Mouse (Mus musculus) neural tube, embryonic 13.5 days (tissue): ENCODE measurements around the gene Cers3. TPM values are rescaled to one million over a fixed set of nuclear protein-coding genes. Genes with fewer than 3 reads are reported as not detected.

Experiments used
- ATAC-seq: fragments of 200-750 bp; cut with Nextera tagmentation; 2 replicates; pipeline ENCODE4 v1.8.0; 2017; ENCODE audit warnings: low read depth, mild to moderate bottlenecking, moderate TSS enrichment, moderate library complexity
- H3K27ac ChIP-seq: fragments of 300-500 bp; sonication (generic); replicated peaks from 2 replicates; pipeline ENCODE4 v1.5.1; 2015; ENCODE audit warnings: moderate library complexity, mild to moderate bottlenecking, inconsistent platforms
- H3K27me3 ChIP-seq: fragments of 300-500 bp; sonication (generic); 2 replicates; pipeline ENCODE4 v1.6.1; 2015; ENCODE audit warnings: mild to moderate bottlenecking, inconsistent platforms
- H3K36me3 ChIP-seq: fragments of 300-500 bp; sonication (generic); 2 replicates; pipeline ENCODE4 v1.6.1; 2015; ENCODE audit warnings: mild to moderate bottlenecking, inconsistent platforms
- H3K4me1 ChIP-seq: fragments of 300-500 bp; sonication (generic); replicated peaks from 2 replicates; pipeline ENCODE4 v1.6.1; 2015; ENCODE audit warnings: inconsistent platforms
- H3K4me2 ChIP-seq: fragments of 300-500 bp; sonication (generic); 2 replicates; pipeline ENCODE4 v1.6.1; 2015; ENCODE audit warnings: inconsistent platforms, mild to moderate bottlenecking, moderate library complexity
- H3K4me3 ChIP-seq: fragments of 300-500 bp; sonication (generic); 2 replicates; pipeline ENCODE4 v1.5.1; 2015; ENCODE audit warnings: mild to moderate bottlenecking, inconsistent platforms
- H3K9ac ChIP-seq: fragments of 300-500 bp; sonication (generic); 2 replicates; pipeline ENCODE4 v1.6.1; 2015; ENCODE audit warnings: moderate library complexity, mild to moderate bottlenecking, inconsistent platforms
- H3K9me3 ChIP-seq: fragments of 300-500 bp; sonication (generic); 2 replicates; pipeline ENCODE4 v1.6.1; 2016; ENCODE audit warnings: inconsistent platforms
- WGBS: fragments of 180-500 bp; shearing (Covaris S2); methylation state at CpG from one replicate; pipeline ENCODE4 v1.1.7; 2015; 5-methylcytosine and 5-hydroxymethylcytosine counted together
- polyA plus RNA-seq: library from polyadenylated mRNA; unstranded; fragments of >200 nt; fragmentation: Nextera tagmentation; extraction: Ambion mirVana; gene quantifications from 2 replicates; pipeline ENCODE4 v1.2.1, GENCODE M21; 2015

Cers3 gene
- polyA plus RNA-seq, result 0.33 and 0.61 TPM in 2 replicates

DNA sequence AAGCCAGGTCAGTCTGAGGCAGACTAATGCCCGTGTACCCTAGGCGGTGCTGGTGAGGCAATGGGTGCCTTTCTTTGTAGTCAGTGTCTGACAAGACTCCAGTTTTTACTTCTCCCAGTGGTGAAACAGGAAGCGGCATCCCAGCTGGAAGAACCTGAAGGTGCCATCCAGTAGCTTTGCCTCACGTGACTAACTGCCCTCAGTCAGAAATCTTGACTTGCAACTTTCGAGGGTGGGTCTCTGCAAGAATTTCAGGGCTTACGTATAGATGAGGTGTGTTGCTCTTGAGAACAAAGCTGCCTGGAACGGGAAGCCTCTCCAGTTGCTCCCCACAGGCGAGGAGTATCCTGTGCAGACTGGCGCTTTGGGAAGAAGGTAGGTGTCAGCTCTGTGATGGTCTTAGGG is at the start of gene Cers3:
Cers3 (plus strand) TSS at position 128 of the 405 bp plus-strand sequence.
- WGBS, result 79% methylated on average over 9 of the region's 9 CpGs

DNA sequence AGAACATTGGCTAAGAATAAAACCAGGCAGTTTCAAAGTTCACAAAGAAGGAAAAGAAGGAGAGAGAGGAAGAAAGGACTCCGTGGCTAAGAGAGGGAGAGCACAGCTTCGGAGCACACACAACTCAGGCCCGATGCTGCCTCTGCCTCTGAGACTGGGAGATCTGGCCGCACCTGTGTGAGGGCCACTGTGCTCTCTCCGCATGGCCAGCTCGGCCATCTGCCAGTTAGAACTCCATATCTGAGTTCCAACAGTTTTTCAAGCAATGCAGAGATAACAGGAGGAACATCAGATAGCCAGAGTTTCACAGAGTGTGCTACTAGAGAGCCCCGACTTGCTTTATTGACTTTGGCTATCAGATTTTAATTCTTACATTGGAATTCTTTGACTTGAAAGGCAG is 48.8 kb upstream of the Cers3 start:
- Histone ChIP-seq H3K9ac (no peak overlapping the region), H3K36me3 (peaks cover 27% of the 10 kb centered on the region), H3K4me1 (peaks cover 8% of the 10 kb centered on the region), H3K4me3 (no peak overlapping the region), H3K9me3 (no peaks in the 10 kb centered on the region), H3K4me2 (no peak overlapping the region), H3K27ac (no peak overlapping the region), H3K27me3 (no peaks in the 10 kb centered on the region)
- ATAC-seq, result no peak
- WGBS, result 78% methylated on average over 7 of the region's 7 CpGs

More for the DNA sequence above, at the start of gene Cers3:
- ATAC-seq, result no peak
- Histone ChIP-seq H3K4me2 (no peak within 1 kb of the TSS), H3K27me3 (no peaks in the 10 kb centered on the region), H3K9me3 (no peaks in the 10 kb centered on the region), H3K27ac (no peak within 1 kb of the TSS), H3K4me3 (no peak within 1 kb of the TSS), H3K9ac (no peak within 1 kb of the TSS), H3K36me3 (no peaks in the 10 kb centered on the region), H3K4me1 (no peaks in the 10 kb centered on the region)

DNA sequence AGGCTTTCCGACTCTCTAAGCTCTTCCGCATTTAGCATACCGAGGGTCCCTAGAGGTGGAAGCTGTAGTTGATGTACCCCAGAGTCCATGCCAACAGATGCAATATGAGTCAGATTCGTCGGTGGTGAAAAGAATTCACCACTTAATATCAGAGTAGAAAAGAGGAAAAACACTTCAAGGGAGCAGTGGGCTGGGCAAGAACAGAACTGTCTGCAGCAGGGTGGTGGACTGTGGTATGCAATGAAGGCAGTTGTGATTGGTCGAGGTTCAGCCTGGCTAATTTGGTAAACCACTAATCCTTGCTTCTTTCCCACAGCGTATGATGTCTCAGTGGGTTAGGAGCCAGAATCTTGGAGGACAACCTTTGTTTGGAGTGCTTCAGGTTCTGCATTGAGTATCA is 40.6 kb upstream of the Cers3 start:
- no peak for ATAC-seq
- peaks cover 60% of the 10 kb centered on the region for H3K36me3 ChIP-seq
- no peaks in the 10 kb centered on the region for H3K9me3 ChIP-seq
- no peak overlapping the region for H3K27ac ChIP-seq
- no peak overlapping the region for H3K9ac ChIP-seq
- WGBS, result 96% methylated on average over 7 of the region's 7 CpGs
- H3K4me1 ChIP-seq, result no peaks in the 10 kb centered on the region
- H3K27me3 ChIP-seq, result no peaks in the 10 kb centered on the region
- no peak overlapping the region for H3K4me3 ChIP-seq
- H3K4me2 ChIP-seq, result no peak overlapping the region

DNA sequence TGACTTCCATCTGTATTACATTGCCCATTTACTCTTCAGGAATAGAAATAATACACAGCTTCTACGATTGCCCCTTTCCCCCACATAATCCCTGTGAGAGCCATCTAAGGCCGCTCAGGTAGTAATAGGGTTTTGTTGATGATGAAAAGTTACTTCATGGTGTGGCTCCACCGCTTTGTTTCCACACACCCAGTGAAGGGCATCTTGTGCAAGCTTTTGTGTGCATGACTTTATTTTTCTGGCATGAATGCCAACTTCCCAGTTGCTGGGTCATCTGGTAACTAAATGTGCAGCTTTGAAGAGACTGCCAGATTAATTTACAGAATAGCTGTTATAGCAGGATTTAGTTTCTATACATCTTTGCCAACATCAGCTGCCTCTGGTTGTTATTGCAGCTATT is 38.7 kb upstream of the Cers3 start:
- H3K4me3 ChIP-seq, result no peak overlapping the region
- H3K27me3 ChIP-seq, result no peaks in the 10 kb centered on the region
- H3K4me1 ChIP-seq, result no peaks in the 10 kb centered on the region
- no peak overlapping the region for H3K9ac ChIP-seq
- WGBS, result 86% methylated on average over 3 of the region's 3 CpGs
- no peaks in the 10 kb centered on the region for H3K9me3 ChIP-seq
- peaks cover 56% of the 10 kb centered on the region for H3K36me3 ChIP-seq
- H3K27ac ChIP-seq, result no peak overlapping the region
- no peak for ATAC-seq
- H3K4me2 ChIP-seq, result no peak overlapping the region

DNA sequence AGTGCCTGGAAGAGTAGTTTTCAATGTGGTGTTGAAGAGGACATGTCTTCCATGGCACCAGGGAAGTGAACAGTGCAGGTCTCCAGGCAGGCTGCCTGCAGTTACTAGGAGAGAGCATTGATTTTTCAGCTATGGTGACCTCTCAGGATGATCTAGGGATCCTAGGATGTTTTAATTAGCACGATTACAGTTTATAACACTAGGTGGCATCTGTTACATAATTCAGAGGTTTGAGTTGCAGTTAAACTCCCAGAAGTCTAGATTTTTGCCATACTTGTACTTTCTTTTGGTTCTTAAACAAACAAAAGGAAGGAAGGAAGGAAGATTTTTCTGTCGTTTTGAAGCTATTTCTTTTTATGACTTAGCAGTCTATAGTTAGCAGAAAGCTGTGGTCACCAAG is 32.1 kb upstream of the Cers3 start:
- Histone ChIP-seq H3K9me3 (no peaks in the 10 kb centered on the region), H3K4me2 (no peak overlapping the region), H3K9ac (no peak overlapping the region), H3K36me3 (peaks cover 59% of the 10 kb centered on the region), H3K4me3 (no peak overlapping the region), H3K27ac (no peak overlapping the region), H3K27me3 (no peaks in the 10 kb centered on the region), H3K4me1 (no peaks in the 10 kb centered on the region)
- 67% methylated on average over 2 of the region's 2 CpGs for WGBS
- no peak for ATAC-seq

DNA sequence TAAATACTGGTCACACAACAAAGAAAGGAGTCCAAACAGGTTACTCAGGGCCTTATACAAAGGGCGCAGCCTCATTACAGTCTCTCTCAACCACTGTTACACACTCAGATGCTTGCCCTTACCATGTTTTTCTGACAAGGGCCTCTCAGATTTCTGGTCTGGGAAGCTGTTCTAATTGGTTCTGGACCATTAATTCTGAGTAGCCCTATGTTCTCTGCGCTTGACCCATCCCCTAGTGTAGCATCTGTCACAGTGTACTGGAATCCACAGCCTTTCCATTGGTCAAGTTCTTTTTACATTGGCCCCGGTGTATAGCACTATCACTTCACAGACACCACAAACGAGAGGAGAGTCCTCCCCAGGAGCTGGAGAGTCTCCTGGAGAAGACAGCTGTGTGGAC is 18.8 kb upstream of the Cers3 start:
- H3K4me2 ChIP-seq, result no peak overlapping the region
- no peaks in the 10 kb centered on the region for H3K9me3 ChIP-seq
- peaks cover 16% of the 10 kb centered on the region; the same call in 1 of the 2 replicates for H3K36me3 ChIP-seq
- no peak overlapping the region for H3K4me3 ChIP-seq
- WGBS, result 36% methylated on average over 4 of the region's 4 CpGs
- peaks cover 68% of the 10 kb centered on the region for H3K27me3 ChIP-seq
- 0 out of 2 replicates have a peak, but pooled peaks cover 5% of the 10 kb centered on the region for H3K4me1 ChIP-seq
- H3K9ac ChIP-seq, result no peak overlapping the region
- H3K27ac ChIP-seq, result no peak overlapping the region
- peak; percentile 53; the same call in 1 of the 2 replicates for ATAC-seq

DNA sequence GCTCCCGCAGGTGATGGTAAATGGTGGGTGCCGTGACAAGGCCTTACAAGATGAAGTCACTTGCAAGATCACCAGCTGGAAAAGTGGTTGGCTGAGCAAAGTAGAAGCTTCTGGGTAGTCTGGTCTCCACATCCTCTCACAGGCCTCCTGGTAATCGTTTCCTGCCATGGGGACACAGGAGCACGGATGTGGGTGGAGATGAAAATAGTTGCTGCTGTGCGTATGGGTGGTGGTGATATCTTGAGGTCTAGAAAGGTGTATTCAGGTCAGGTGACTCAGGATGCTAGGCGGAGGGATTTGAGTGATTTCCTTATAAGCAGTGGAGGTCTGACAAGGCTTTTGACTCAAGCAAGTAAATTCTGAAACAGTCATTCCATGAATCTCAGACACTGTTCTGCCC is 18.4 kb upstream of the Cers3 start:
- Histone ChIP-seq H3K27me3 (peaks cover 69% of the 10 kb centered on the region), H3K9me3 (no peaks in the 10 kb centered on the region), H3K9ac (no peak overlapping the region), H3K4me3 (no peak overlapping the region), H3K4me1 (0 out of 2 replicates have a peak, but pooled peaks cover 5% of the 10 kb centered on the region), H3K36me3 (0 out of 2 replicates have a peak, but pooled peaks cover 11% of the 10 kb centered on the region), H3K27ac (no peak overlapping the region), H3K4me2 (no peak overlapping the region)
- 82% methylated on average over 6 of the region's 6 CpGs for WGBS
- ATAC-seq, result no peak

DNA sequence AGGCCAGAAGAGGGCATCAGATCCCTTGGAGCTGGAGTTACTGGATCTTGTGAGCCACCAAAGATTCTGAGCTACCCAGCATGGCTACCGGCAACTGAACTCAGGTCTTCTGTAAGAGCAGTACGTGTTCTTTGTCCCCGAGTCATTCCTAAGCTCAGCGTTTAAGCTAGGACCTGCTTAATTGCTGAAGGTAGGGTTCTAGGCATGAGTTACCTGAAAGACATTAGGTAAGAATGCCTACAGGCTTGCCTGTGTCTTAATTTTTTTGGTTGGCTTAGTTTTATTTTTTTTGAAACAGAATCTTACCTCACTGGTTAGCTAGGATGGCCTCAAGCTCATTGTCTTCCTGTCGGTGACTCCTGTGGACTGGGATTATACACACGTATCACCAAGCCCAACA is 15.2 kb upstream of the Cers3 start:
- WGBS, result 90% methylated on average over 6 of the region's 6 CpGs
- no peak overlapping the region for H3K4me3 ChIP-seq
- no peak overlapping the region for H3K27ac ChIP-seq
- H3K9ac ChIP-seq, result no peak overlapping the region
- ATAC-seq, result no peak
- no peak overlapping the region for H3K4me2 ChIP-seq
- H3K9me3 ChIP-seq, result no peaks in the 10 kb centered on the region
- H3K36me3 ChIP-seq, result no peaks in the 10 kb centered on the region
- H3K4me1 ChIP-seq, result 0 out of 2 replicates have a peak, but pooled peaks cover 5% of the 10 kb centered on the region
- peaks cover 55% of the 10 kb centered on the region for H3K27me3 ChIP-seq

DNA sequence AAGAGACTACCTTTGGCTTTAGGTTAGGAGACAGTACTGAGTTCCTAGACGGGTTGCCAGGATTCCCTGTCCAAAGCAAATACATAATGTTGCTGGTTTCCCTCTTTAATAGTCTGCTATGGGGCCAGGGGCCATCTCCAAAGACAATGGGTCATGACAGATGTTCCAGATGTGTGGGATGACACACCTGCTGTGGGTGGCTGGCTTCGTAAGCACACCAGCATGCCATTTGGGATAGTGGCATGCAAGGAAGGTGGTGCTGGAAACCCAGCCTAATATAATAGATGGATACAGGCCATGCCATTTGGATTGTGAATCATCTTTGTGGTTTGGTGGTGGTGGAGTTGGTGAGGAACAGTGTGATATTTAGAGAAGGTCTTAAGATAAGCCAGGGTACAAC is 14.1 kb upstream of the Cers3 start:
- no peaks in the 10 kb centered on the region for H3K9me3 ChIP-seq
- no peak overlapping the region for H3K27ac ChIP-seq
- WGBS, result 83% methylated on average over 2 of the region's 2 CpGs
- H3K4me1 ChIP-seq, result no peaks in the 10 kb centered on the region
- H3K9ac ChIP-seq, result no peak overlapping the region
- H3K36me3 ChIP-seq, result no peaks in the 10 kb centered on the region
- ATAC-seq, result no peak
- H3K27me3 ChIP-seq, result peaks cover 49% of the 10 kb centered on the region
- no peak overlapping the region for H3K4me3 ChIP-seq
- H3K4me2 ChIP-seq, result no peak overlapping the region

DNA sequence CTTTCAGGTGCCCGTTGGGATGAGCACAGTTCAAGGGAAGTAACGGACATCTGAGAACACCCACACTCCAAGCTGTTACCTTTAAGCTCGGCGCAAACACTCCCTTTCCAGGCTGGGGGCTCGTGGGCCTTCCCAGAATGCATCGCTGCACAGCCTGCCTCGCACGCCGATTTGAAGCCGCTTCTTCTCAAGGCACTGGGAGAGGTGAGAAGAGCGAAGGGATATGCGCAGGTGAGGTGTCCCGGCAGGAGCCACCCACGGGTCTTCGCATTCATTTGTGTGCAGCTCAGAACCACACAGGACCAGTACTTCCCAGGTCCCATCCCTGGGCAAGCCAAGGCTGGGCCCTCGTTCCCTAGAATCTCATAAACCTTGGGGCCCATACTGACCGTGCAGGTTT is 9.9 kb upstream of the Cers3 start:
- ATAC-seq, result no peak

DNA sequence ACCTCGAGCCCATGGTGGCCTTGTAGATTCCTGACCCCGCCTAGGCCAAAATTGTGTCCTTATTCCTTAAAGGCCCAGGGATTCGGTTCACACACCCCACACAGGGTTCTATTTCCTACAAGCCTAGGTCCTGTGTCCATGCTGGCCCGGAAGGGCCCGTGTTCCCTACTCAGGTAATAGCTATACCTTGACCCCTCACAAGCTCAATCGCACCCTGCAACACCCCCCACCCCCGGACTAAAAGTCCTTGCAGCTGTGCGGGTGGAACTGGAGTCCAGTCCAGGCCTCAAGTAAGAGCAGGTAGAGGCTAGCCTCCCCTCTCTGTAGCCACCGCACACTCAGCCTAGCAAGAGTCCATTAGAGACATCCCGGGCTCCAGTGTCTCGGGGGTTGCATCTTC is 9.4 kb upstream of the Cers3 start:
- Histone ChIP-seq H3K9me3 (no peaks in the 10 kb centered on the region), H3K4me2 (no peak overlapping the region), H3K4me3 (no peak overlapping the region), H3K4me1 (no peaks in the 10 kb centered on the region), H3K36me3 (no peaks in the 10 kb centered on the region), H3K27me3 (peaks cover 11% of the 10 kb centered on the region), H3K27ac (no peak overlapping the region), H3K9ac (no peak overlapping the region)
- no peak for ATAC-seq
- WGBS, result 92% methylated on average over 11 of the region's 11 CpGs

More for the DNA sequence above, 9.9 kb upstream of the Cers3 start:
- WGBS, result 95% methylated on average over 17 of the region's 17 CpGs
- H3K4me2 ChIP-seq, result no peak overlapping the region
- H3K27me3 ChIP-seq, result peaks cover 13% of the 10 kb centered on the region
- no peak overlapping the region for H3K27ac ChIP-seq
- no peak overlapping the region for H3K9ac ChIP-seq
- H3K9me3 ChIP-seq, result no peaks in the 10 kb centered on the region
- H3K4me1 ChIP-seq, result no peaks in the 10 kb centered on the region
- H3K4me3 ChIP-seq, result no peak overlapping the region
- no peaks in the 10 kb centered on the region for H3K36me3 ChIP-seq

DNA sequence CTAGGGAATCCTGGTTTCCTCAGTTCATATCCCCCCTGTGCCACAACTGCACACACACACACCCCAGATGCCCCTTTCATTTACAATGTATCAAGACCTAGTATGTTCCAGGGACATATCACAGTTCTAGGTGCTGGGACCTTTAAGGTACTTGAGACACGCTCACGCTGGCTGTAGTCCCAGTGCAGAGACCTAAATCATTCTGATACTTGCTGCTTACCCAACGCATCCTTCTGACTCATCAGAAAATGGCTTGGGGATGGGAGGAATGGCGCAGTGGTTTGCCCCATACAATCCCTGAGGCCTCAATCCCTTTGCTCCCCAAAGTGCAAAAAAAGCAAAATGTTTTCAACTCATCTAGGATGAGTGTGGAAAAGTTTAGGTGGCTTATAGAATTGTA is 8.8 kb upstream of the Cers3 start:
- H3K27ac ChIP-seq, result no peak overlapping the region
- H3K9me3 ChIP-seq, result no peaks in the 10 kb centered on the region
- H3K9ac ChIP-seq, result no peak overlapping the region
- WGBS, result 95% methylated on average over 4 of the region's 4 CpGs
- H3K4me1 ChIP-seq, result no peaks in the 10 kb centered on the region
- peaks cover 5% of the 10 kb centered on the region; the same call in 1 of the 2 replicates for H3K27me3 ChIP-seq
- no peak for ATAC-seq
- H3K36me3 ChIP-seq, result no peaks in the 10 kb centered on the region
- H3K4me3 ChIP-seq, result no peak overlapping the region
- H3K4me2 ChIP-seq, result no peak overlapping the region

DNA sequence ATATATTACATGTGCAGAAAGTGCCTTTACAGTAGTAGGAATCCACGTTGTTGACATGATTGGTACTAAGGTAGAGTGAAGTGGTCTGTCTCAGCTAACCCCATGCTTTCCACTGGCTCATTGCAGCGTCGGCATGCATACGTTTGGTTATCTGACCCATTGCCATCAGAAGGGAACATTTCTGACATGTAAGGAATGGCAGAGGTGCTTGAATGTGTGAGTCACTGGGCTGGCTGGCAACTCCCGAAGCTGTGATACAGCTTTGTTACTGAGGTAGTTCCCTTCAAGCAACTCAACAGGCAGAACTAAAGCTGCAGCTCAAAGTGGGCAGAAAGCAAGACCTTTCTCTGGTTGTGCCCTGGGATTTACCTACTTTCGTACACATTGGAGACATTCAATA is 8.3 kb upstream of the Cers3 start:
- no peak overlapping the region for H3K27ac ChIP-seq
- no peak overlapping the region for H3K4me3 ChIP-seq
- H3K36me3 ChIP-seq, result no peaks in the 10 kb centered on the region
- H3K9ac ChIP-seq, result no peak overlapping the region
- WGBS, result 95% methylated on average over 6 of the region's 6 CpGs
- no peak for ATAC-seq
- H3K4me2 ChIP-seq, result no peak overlapping the region
- H3K4me1 ChIP-seq, result no peaks in the 10 kb centered on the region
- H3K9me3 ChIP-seq, result no peaks in the 10 kb centered on the region
- peaks cover 4% of the 10 kb centered on the region; the same call in 1 of the 2 replicates for H3K27me3 ChIP-seq
